Comparison of ENCODE assay signal across 21 mouse cellular contexts in genomic region chr4:94604452-94605019, GRCm38 (mm10). TPM values are rescaled to one million over a fixed set of nuclear protein-coding genes. Genes with fewer than 3 reads are reported as not detected.
DNase-seq lines count a peak whose midpoint lies in the region; ATAC-seq and TF ChIP-seq lines count a peak whose summit lies in the region.
"Had no signal": no experiment of that assay in that cellular context is flagged by ENCODE, and none has a peak within 500 bp of the region (broad histone marks: within the 10 kb centered on the region; RNA-seq: fewer than 3 reads in every experiment).

No protein-coding gene starts in this region.

- no peaks in the 10 kb centered on the region for H3K27me3 ChIP-seq in hindbrain, embryonic 12.5 days
- no peaks in the 10 kb centered on the region for H3K27me3 ChIP-seq in hindbrain, embryonic 16.5 days (replicated peaks; ENCODE audit: control insufficient read depth, insufficient read depth, low read length)
- H3K27me3 ChIP-seq in lung, embryonic 15.5 days, result no peaks in the 10 kb centered on the region
- no peaks in the 10 kb centered on the region for H3K27me3 ChIP-seq in limb, embryonic 12.5 days
- H3K27me3 ChIP-seq: megakaryocyte, embryonic 14.5 days had no signal

- no peak for ATAC-seq in hindbrain, embryonic 12.5 days (ENCODE audit: low FRiP score)
- no peak for ATAC-seq in hindbrain, embryonic 16.5 days
- ATAC-seq in lung, embryonic 15.5 days (ENCODE audit: borderline replicate concordance, extremely low read depth, low FRiP score, low TSS enrichment), result no peak
- no peak for ATAC-seq in limb, embryonic 12.5 days (ENCODE audit: insufficient number of reproducible peaks, insufficient read depth, low FRiP score, low TSS enrichment, low read depth)
- ATAC-seq: intestine, embryonic 16.5 days had no signal

- H3K9ac ChIP-seq in hindbrain, embryonic 12.5 days, result no peak overlapping the region
- H3K9ac ChIP-seq in hindbrain, embryonic 16.5 days (ENCODE audit: low read depth, low read length), result no peak overlapping the region
- H3K9ac ChIP-seq in lung, embryonic 15.5 days, result no peak overlapping the region
- H3K9ac ChIP-seq in ES-E14 (ENCODE audit: insufficient read depth, low read depth, low read length, poor library complexity, severe bottlenecking), result peak overlapping the region; percentile 43; the same call in 1 of the 2 replicates
- H3K9ac ChIP-seq in limb, embryonic 12.5 days (replicated peaks), result no peak overlapping the region

- no peak for DNase-seq in lung, postnatal 25 days (ENCODE audit: low spot score)
- no peak for DNase-seq in ES-E14 (ENCODE audit: low read depth, low spot score)
- DNase-seq in urinary bladder, adult 18-20 months (ENCODE audit: low spot score in 2 of 2), result no peak
- DNase-seq in adrenal gland, postnatal 14 days, result no peak
- DNase-seq: cerebellum, adult 11 months; cerebellum, postnatal 36 days; gastrocnemius, adult 2 months; heart, adult 18-20 months; kidney, postnatal 25 days; layer of hippocampus, adult 9-11 months; right cerebral cortex, postnatal 25 days; thymus, postnatal 25 days had no signal

- H3K4me1 ChIP-seq in hindbrain, embryonic 12.5 days, result peaks cover 21% of the 10 kb centered on the region
- H3K4me1 ChIP-seq in hindbrain, embryonic 16.5 days (ENCODE audit: control insufficient read depth, insufficient read depth, low read depth, low read length), result peaks cover 15% of the 10 kb centered on the region
- H3K4me1 ChIP-seq in lung, embryonic 15.5 days, result peaks cover 21% of the 10 kb centered on the region
- H3K4me1 ChIP-seq in ES-E14 (ENCODE audit: control insufficient read depth in 2 of 2, insufficient read depth in 2 of 2, low read length in 2 of 2, poor library complexity in 1 of 2), result no peaks in the 10 kb centered on the region
- H3K4me1 ChIP-seq in limb, embryonic 12.5 days (replicated peaks), result peaks cover 21% of the 10 kb centered on the region

- H3K27ac ChIP-seq in hindbrain, embryonic 12.5 days, result no peak overlapping the region
- H3K27ac ChIP-seq in hindbrain, embryonic 16.5 days (ENCODE audit: low read depth, low read length), result no peak overlapping the region
- H3K27ac ChIP-seq in lung, embryonic 15.5 days, result no peak overlapping the region
- no peak overlapping the region for H3K27ac ChIP-seq in ES-E14 (ENCODE audit: insufficient read depth, low read depth, low read length, poor library complexity, severe bottlenecking)
- H3K27ac ChIP-seq in limb, embryonic 12.5 days, result no peak overlapping the region

- H3K4me2 ChIP-seq in hindbrain, embryonic 12.5 days (replicated peaks), result peak overlapping the region; percentile 83; the same call in 1 of the 2 replicates
- no peak overlapping the region for H3K4me2 ChIP-seq in hindbrain, embryonic 16.5 days (ENCODE audit: low read length)
- no peak overlapping the region; the same call in 1 of the 2 replicates for H3K4me2 ChIP-seq in lung, embryonic 15.5 days
- H3K4me2 ChIP-seq in limb, embryonic 12.5 days, result peak overlapping the region; percentile 73; the same call in 1 of the 2 replicates

- no peaks in the 10 kb centered on the region for H3K36me3 ChIP-seq in hindbrain, embryonic 12.5 days
- no peaks in the 10 kb centered on the region for H3K36me3 ChIP-seq in hindbrain, embryonic 16.5 days (ENCODE audit: control insufficient read depth, insufficient read depth, low read length)
- no peaks in the 10 kb centered on the region for H3K36me3 ChIP-seq in lung, embryonic 15.5 days
- no peaks in the 10 kb centered on the region; the same call in 1 of the 2 replicates for H3K36me3 ChIP-seq in ES-E14 (ENCODE audit: control insufficient read depth, insufficient read depth, low read length, poor library complexity, severe bottlenecking)
- H3K36me3 ChIP-seq in limb, embryonic 12.5 days, result no peaks in the 10 kb centered on the region

- 91% methylated on average over 2 of the region's 2 CpGs for WGBS in hindbrain, embryonic 12.5 days
- WGBS in hindbrain, embryonic 16.5 days, result 91% methylated on average over 2 of the region's 2 CpGs
- WGBS in lung, embryonic 15.5 days, result 82% methylated on average over 2 of the region's 2 CpGs
- WGBS in limb, embryonic 12.5 days, result 88% methylated on average over 2 of the region's 2 CpGs

- no peaks in the 10 kb centered on the region for H3K9me3 ChIP-seq in hindbrain, embryonic 12.5 days (replicated peaks)
- H3K9me3 ChIP-seq in hindbrain, embryonic 16.5 days (ENCODE audit: control insufficient read depth, low read length), result no peaks in the 10 kb centered on the region
- no peaks in the 10 kb centered on the region for H3K9me3 ChIP-seq in lung, embryonic 15.5 days
- no peaks in the 10 kb centered on the region for H3K9me3 ChIP-seq in ES-E14 (ENCODE audit: control insufficient read depth, insufficient read depth, low read depth, low read length)
- H3K9me3 ChIP-seq in limb, embryonic 12.5 days, result no peaks in the 10 kb centered on the region
- H3K9me3 ChIP-seq: megakaryocyte, embryonic 14.5 days had no signal

- in situ Hi-C loops in ES-E14 (cut with MboI; ENCODE audit: low sequenced_read_pairs in 2 of 2, unreplicated experiment in 2 of 2), result no loop called here

- no peak overlapping the region for H3K4me3 ChIP-seq in hindbrain, embryonic 12.5 days
- no peak overlapping the region for H3K4me3 ChIP-seq in hindbrain, embryonic 16.5 days (ENCODE audit: low read length)
- H3K4me3 ChIP-seq in lung, embryonic 15.5 days, result peak overlapping the region; percentile 98; the same call in 1 of the 2 replicates
- no peak overlapping the region for H3K4me3 ChIP-seq in ES-E14 (ENCODE audit: insufficient read depth in 1 of 2, low read depth in 1 of 2, low read length in 2 of 2, poor library complexity in 1 of 2, severe bottlenecking in 1 of 2)
- no peak overlapping the region for H3K4me3 ChIP-seq in limb, embryonic 12.5 days (replicated peaks)

TF ChIP-seq in ES-E14, 5 proteins besides CTCF, POLR2A, EP300 and RAD21:
- TF ChIP-seq ZC3H11A (IDR thresholded peaks at IDR 0.05; ENCODE audit: borderline replicate concordance, low read depth, low read length) (no peak), CHD2 (IDR thresholded peaks at IDR 0.05; ENCODE audit: low read depth, low read length) (no peak), HCFC1 (IDR thresholded peaks at IDR 0.05; ENCODE audit: borderline replicate concordance, insufficient read depth, low read length) (no peak), ZNF384 (IDR thresholded peaks at IDR 0.05; ENCODE audit: low read depth, low read length) (no peak), MAFK (IDR thresholded peaks at IDR 0.05; ENCODE audit: insufficient read depth, low read depth, low read length) (no peak)

RNA-seq across cellular contexts. Expression of gene Plaa, which starts 1.5 kb away (rescaled TPM):
- 90.2 and 95.2 TPM in 2 replicates for polyA plus RNA-seq in hindbrain, embryonic 12.5 days (2016; fragmentation: Nextera tagmentation; extraction: Ambion mirVana)
- 66.8 and 68.4 TPM in 2 replicates for polyA plus RNA-seq in hindbrain, embryonic 16.5 days (2015; fragmentation: Nextera tagmentation; extraction: Ambion mirVana)
- polyA plus RNA-seq in lung, embryonic 15.5 days (2015; fragmentation: Nextera tagmentation; extraction: Ambion mirVana), result 62.6 and 65.0 TPM in 2 replicates
- 68.3 and 102 TPM in 2 replicates for total RNA-seq in ES-E14 (2012; rRNA removed)
- polyA plus RNA-seq in limb, embryonic 12.5 days (2016; fragmentation: Nextera tagmentation; extraction: Ambion mirVana), result 86.7 and 91.1 TPM in 2 replicates
- total RNA-seq in adrenal gland, postnatal 14 days (2021), result 59.5 and 66.7 TPM in 2 replicates

RNA-seq across cellular contexts. Expression of gene Ift74, which starts 9.8 kb away (rescaled TPM):
- polyA plus RNA-seq in hindbrain, embryonic 12.5 days (2016; fragmentation: Nextera tagmentation; extraction: Ambion mirVana), result 48.0 and 52.9 TPM in 2 replicates
- 20.4 and 21.9 TPM in 2 replicates for polyA plus RNA-seq in hindbrain, embryonic 16.5 days (2015; fragmentation: Nextera tagmentation; extraction: Ambion mirVana)
- 27.5 and 28.9 TPM in 2 replicates for polyA plus RNA-seq in lung, embryonic 15.5 days (2015; fragmentation: Nextera tagmentation; extraction: Ambion mirVana)
- 11.6 and 14.8 TPM in 2 replicates for total RNA-seq in ES-E14 (2012; rRNA removed)
- 51.8 and 56.2 TPM in 2 replicates for polyA plus RNA-seq in limb, embryonic 12.5 days (2016; fragmentation: Nextera tagmentation; extraction: Ambion mirVana)
- 15.9 and 18.6 TPM in 2 replicates for total RNA-seq in adrenal gland, postnatal 14 days (2021)

RNA-seq across cellular contexts. Expression of gene Lrrc19, which starts 45.4 kb away (rescaled TPM):
- polyA plus RNA-seq in hindbrain, embryonic 12.5 days (2016; fragmentation: Nextera tagmentation; extraction: Ambion mirVana), result 1.0 and 1.1 TPM in 2 replicates
- 0.21 and 0.22 TPM in 2 replicates for polyA plus RNA-seq in hindbrain, embryonic 16.5 days (2015; fragmentation: Nextera tagmentation; extraction: Ambion mirVana)
- 0.45 and 0.67 TPM in 2 replicates for polyA plus RNA-seq in lung, embryonic 15.5 days (2015; fragmentation: Nextera tagmentation; extraction: Ambion mirVana)
- 0.09 TPM in 1 of 2 replicates, not detected in the other for total RNA-seq in ES-E14 (2012; rRNA removed)
- polyA plus RNA-seq in limb, embryonic 12.5 days (2016; fragmentation: Nextera tagmentation; extraction: Ambion mirVana), result 1.3 and 1.7 TPM in 2 replicates
- not detected in 2 replicates for total RNA-seq in adrenal gland, postnatal 14 days (2021)
- total RNA-seq: gastrocnemius, adult 2 months; heart, adult 18-20 months; left cerebral cortex, postnatal 10 days had no signal
- polyA plus RNA-seq: myocyte had no signal

RNA-seq across cellular contexts. Expression of gene Caap1, which starts 47.9 kb away (rescaled TPM):
- 35.0 and 37.3 TPM in 2 replicates for polyA plus RNA-seq in hindbrain, embryonic 12.5 days (2016; fragmentation: Nextera tagmentation; extraction: Ambion mirVana)
- 13.7 and 13.9 TPM in 2 replicates for polyA plus RNA-seq in hindbrain, embryonic 16.5 days (2015; fragmentation: Nextera tagmentation; extraction: Ambion mirVana)
- 19.3 and 21.1 TPM in 2 replicates for polyA plus RNA-seq in lung, embryonic 15.5 days (2015; fragmentation: Nextera tagmentation; extraction: Ambion mirVana)
- total RNA-seq in ES-E14 (2012; rRNA removed), result 9.1 and 11.2 TPM in 2 replicates
- 29.8 and 32.4 TPM in 2 replicates for polyA plus RNA-seq in limb, embryonic 12.5 days (2016; fragmentation: Nextera tagmentation; extraction: Ambion mirVana)
- 10.0 TPM in 2 replicates for total RNA-seq in adrenal gland, postnatal 14 days (2021)

RNA-seq across cellular contexts. Expression of gene Gm10306, which starts 48.2 kb away (rescaled TPM):
- polyA plus RNA-seq in hindbrain, embryonic 12.5 days (2016; fragmentation: Nextera tagmentation; extraction: Ambion mirVana), result not detected in 2 replicates
- polyA plus RNA-seq in hindbrain, embryonic 16.5 days (2015; fragmentation: Nextera tagmentation; extraction: Ambion mirVana), result not detected in 2 replicates
- not detected in 2 replicates for polyA plus RNA-seq in lung, embryonic 15.5 days (2015; fragmentation: Nextera tagmentation; extraction: Ambion mirVana)
- 1.1 TPM in 1 of 2 replicates, not detected in the other for total RNA-seq in ES-E14 (2012; rRNA removed)
- polyA plus RNA-seq in limb, embryonic 12.5 days (2016; fragmentation: Nextera tagmentation; extraction: Ambion mirVana), result 0.79 TPM in 1 of 2 replicates, not detected in the other
- total RNA-seq in adrenal gland, postnatal 14 days (2021), result not detected in 2 replicates
- total RNA-seq: gastrocnemius, adult 2 months; heart, adult 18-20 months; left cerebral cortex, postnatal 10 days had no signal
- polyA plus RNA-seq: embryonic facial prominence, embryonic 11.5 days; myocyte had no signal

Comparison
In these comparisons a context has a peak if more than half of its experiments do, and no peak if none do; other contexts are left out.
1. H3K4me2 ChIP-seq: peak in hindbrain, embryonic 12.5 days (single experiment) and limb, embryonic 12.5 days (single experiment); none in hindbrain, embryonic 16.5 days (single experiment) and lung, embryonic 15.5 days (single experiment).